Mouse (Mus musculus) ES-E14 (cell line): Measurements from ENCODE around the gene Apol6. TPM values are rescaled to one million over a fixed set of nuclear protein-coding genes. Genes with fewer than 3 reads are reported as not detected.

Experiments
- DNase-seq: peaks from one replicate; pipeline ENCODE4 v3.0.0-alpha.2; 2013; ENCODE audit warnings: low read depth, low spot score
- H3K27ac ChIP-seq: 2 replicates; pipeline ENCODE4 v1.5.1; 2012; ENCODE audit warnings: low read depth, mild to moderate bottlenecking, low read length, moderate library complexity, mixed read lengths; ENCODE audit not compliant: poor library complexity, insufficient read depth, severe bottlenecking
- H3K36me3 ChIP-seq: 2 replicates; pipeline ENCODE4 v1.6.1; 2012; ENCODE audit warnings: mild to moderate bottlenecking, low read length, moderate library complexity, mixed read lengths; ENCODE audit not compliant: control insufficient read depth, poor library complexity, insufficient read depth, severe bottlenecking
- H3K4me1 ChIP-seq, 2 experiments: fragments of 150-350 bp in 1 of 2; sonication (generic) in 1 of 2; 2 replicates each; pipeline ENCODE4 v1.6.1; 2012; ENCODE audit warnings: low read length in 2 of 2, mild to moderate bottlenecking in 1 of 2, mixed read lengths in 1 of 2; ENCODE audit not compliant: control insufficient read depth in 2 of 2, insufficient read depth in 2 of 2, poor library complexity in 1 of 2
- H3K4me3 ChIP-seq, 2 experiments: fragments of 150-350 bp in 1 of 2; sonication (generic) in 1 of 2; 2 replicates each; pipeline ENCODE4 v1.5.1; 2012; ENCODE audit warnings: low read length in 2 of 2, low read depth in 1 of 2, mild to moderate bottlenecking in 1 of 2, mixed read lengths in 1 of 2; ENCODE audit not compliant: insufficient read depth in 1 of 2, poor library complexity in 1 of 2, severe bottlenecking in 1 of 2
- H3K9ac ChIP-seq: 2 replicates; pipeline ENCODE4 v1.6.1; 2012; ENCODE audit warnings: low read depth, mild to moderate bottlenecking, low read length, mixed read lengths; ENCODE audit not compliant: poor library complexity, insufficient read depth, severe bottlenecking
- H3K9me3 ChIP-seq: fragments of 150-350 bp; sonication (generic); 2 replicates; pipeline ENCODE4 v1.6.1; 2012; ENCODE audit warnings: low read depth, mild to moderate bottlenecking, low read length; ENCODE audit not compliant: control insufficient read depth, insufficient read depth
- CHD2 ChIP-seq: IDR thresholded peaks from 2 replicates; pipeline ENCODE4 v1.6.1; 2014; ENCODE audit warnings: mild to moderate bottlenecking, low read depth, low read length, inconsistent platforms
- HCFC1 ChIP-seq: IDR thresholded peaks from 2 replicates; pipeline ENCODE4 v1.6.1; 2012; ENCODE audit warnings: low read length, inconsistent platforms, borderline replicate concordance; ENCODE audit not compliant: insufficient read depth
- MAFK ChIP-seq: IDR thresholded peaks from 2 replicates; pipeline ENCODE4 v1.6.1; 2014; ENCODE audit warnings: mild to moderate bottlenecking, low read depth, low read length, inconsistent platforms; ENCODE audit not compliant: insufficient read depth
- ZC3H11A ChIP-seq: IDR thresholded peaks from 2 replicates; pipeline ENCODE4 v1.6.1; 2012; ENCODE audit warnings: low read depth, mild to moderate bottlenecking, inconsistent platforms, low read length, borderline replicate concordance
- ZNF384 ChIP-seq: IDR thresholded peaks from 2 replicates; pipeline ENCODE4 v1.6.1; 2012; ENCODE audit warnings: low read depth, low read length, inconsistent platforms
- in situ Hi-C, 2 experiments: fragments of 600-800 bp; cut with MboI; formaldehyde crosslinking; loops; one replicate each; pipeline ENCODE4 v1.15.1; 2025; ENCODE audit warnings: low sequenced_read_pairs in 2 of 2, inconsistent platforms in 1 of 2; ENCODE audit not compliant: unreplicated experiment in 2 of 2
- total RNA-seq: library from RNA; depleted of rRNA; stranded (reverse); fragments of 300-350 nt; gene quantifications from 2 replicates; pipeline ENCODE4 v1.2.3, GENCODE M21; 2012

Gene Apol6
- total RNA-seq, 1 experiment, result 3.0 TPM

- no peaks in the 10 kb centered on the region for H3K9me3 ChIP-seq
- in situ Hi-C loops, result no loop called here
- TF ChIP-seq ZC3H11A (no peak), ZNF384 (no peak), CHD2 (no peak), MAFK (no peak), HCFC1 (no peak)
- no peak overlapping the region for H3K9ac ChIP-seq
- H3K27ac ChIP-seq, result no peak overlapping the region
- peaks cover 0 to 3% of the 10 kb centered on the region in 2 experiments; a peak in 2 of 4 replicates for H3K4me1 ChIP-seq
- H3K4me3 ChIP-seq, result no peak overlapping the region
- H3K36me3 ChIP-seq, result no peaks in the 10 kb centered on the region
- no peak for DNase-seq
Observed at GRCm38 (mm10) chr15:77062746-77063145, 18.2 kb downstream of the Apol6 start.

GRCm38 (mm10) chr15:77065259-77065852 is 20.8 kb downstream of the Apol6 start:
- H3K4me3 ChIP-seq, result no peak overlapping the region
- H3K27ac ChIP-seq, result no peak overlapping the region
- H3K36me3 ChIP-seq, result no peaks in the 10 kb centered on the region
- TF ChIP-seq ZNF384 (no peak), ZC3H11A (no peak)
- no peaks in the 10 kb centered on the region for H3K4me1 ChIP-seq
- H3K9me3 ChIP-seq, result no peaks in the 10 kb centered on the region
- no peak for DNase-seq
- no peak overlapping the region for H3K9ac ChIP-seq
- in situ Hi-C loops, result no loop called here

GRCm38 (mm10) chr15:77066233-77066632 is 21.7 kb downstream of the Apol6 start:
- H3K27ac ChIP-seq, result no peak overlapping the region
- no peak overlapping the region for H3K4me3 ChIP-seq
- TF ChIP-seq HCFC1, result no peak
- no peak for TF ChIP-seq CHD2
- no peak for TF ChIP-seq ZC3H11A
- TF ChIP-seq MAFK, result no peak
- no peak for TF ChIP-seq ZNF384

GRCm38 (mm10) chr15:77068439-77068861 is 23.9 kb downstream of the Apol6 start:
- in situ Hi-C loops, result no loop called here
- Histone ChIP-seq H3K4me3 (no peak overlapping the region), H3K9ac (no peak overlapping the region), H3K36me3 (no peaks in the 10 kb centered on the region; the same call in 1 of the 2 replicates), H3K4me1 (peaks cover 0 to 16% of the 10 kb centered on the region in 2 experiments; a peak in 2 of 4 replicates), H3K9me3 (no peaks in the 10 kb centered on the region), H3K27ac (no peak overlapping the region)
- DNase-seq, result no peak
- no peak for TF ChIP-seq CHD2
- TF ChIP-seq HCFC1, result no peak
- TF ChIP-seq ZNF384, result no peak
- no peak for TF ChIP-seq ZC3H11A
- no peak for TF ChIP-seq MAFK

More at GRCm38 (mm10) chr15:77066233-77066632, 21.7 kb downstream of the Apol6 start:
- H3K9ac ChIP-seq, result no peak overlapping the region
- peaks cover 0 to 4% of the 10 kb centered on the region in 2 experiments; a peak in 1 of 4 replicates for H3K4me1 ChIP-seq
- in situ Hi-C loops, result no loop called here
- H3K9me3 ChIP-seq, result no peaks in the 10 kb centered on the region
- no peaks in the 10 kb centered on the region for H3K36me3 ChIP-seq
- DNase-seq, result no peak
